Mouse (Mus musculus) ES-E14 (cell line): ENCODE measurements at regions not wholly inside any gene's neighbourhood (a gene's known extent, or its start where the extent isn't known, plus 50 kb on each side); places are given as distances from the start of the nearest gene placed in this dataset.

Experiments used
- CHD2 ChIP-seq: IDR thresholded peaks from 2 replicates; pipeline ENCODE4 v1.6.1; 2014; ENCODE audit warnings: mild to moderate bottlenecking, low read depth, low read length, inconsistent platforms
- HCFC1 ChIP-seq: IDR thresholded peaks from 2 replicates; pipeline ENCODE4 v1.6.1; 2012; ENCODE audit warnings: low read length, inconsistent platforms, borderline replicate concordance; ENCODE audit not compliant: insufficient read depth
- ZC3H11A ChIP-seq: IDR thresholded peaks from 2 replicates; pipeline ENCODE4 v1.6.1; 2012; ENCODE audit warnings: low read depth, mild to moderate bottlenecking, inconsistent platforms, low read length, borderline replicate concordance

- no peak for TF ChIP-seq ZC3H11A
- TF ChIP-seq HCFC1: no peak
- TF ChIP-seq CHD2: no peak
Measured at GRCm38 (mm10) chr2:172776485-172776884, 163.6 kb downstream of the Bmp7 start.
